8 mouse cellular contexts compared by ENCODE assay signal in the genomic region with DNA sequence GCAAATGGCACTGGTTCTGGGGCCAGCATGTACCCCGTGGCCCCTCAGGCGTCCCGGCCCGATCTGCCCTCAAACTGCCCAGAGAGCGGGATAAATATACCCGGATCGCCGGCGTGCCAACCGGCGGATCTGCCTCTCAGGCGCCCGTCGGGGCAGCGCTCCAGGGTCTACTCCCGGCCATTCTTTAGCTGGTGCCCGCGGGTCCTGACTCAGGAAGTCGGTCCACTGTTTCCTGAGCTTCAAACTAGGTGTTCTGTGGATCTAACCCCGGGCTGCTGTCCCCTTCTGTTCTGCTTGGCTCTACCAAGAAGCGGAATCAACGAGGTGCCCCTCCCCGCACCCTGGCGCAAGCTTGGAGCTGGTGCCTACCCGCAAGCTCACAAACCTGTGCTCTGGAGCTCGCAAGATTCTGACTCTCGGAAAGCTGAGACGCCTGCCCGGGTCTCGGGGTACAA. TPM values are rescaled to one million over a fixed set of nuclear protein-coding genes. Genes with fewer than 3 reads are reported as not detected.
DNase-seq lines count a peak whose midpoint lies in the region; ATAC-seq and TF ChIP-seq lines count a peak whose summit lies in the region.

No protein-coding gene starts in this region.

- peak; percentile 11; the same call in 1 of the 2 replicates for ATAC-seq in intestine, embryonic 15.5 days
- ATAC-seq in midbrain, postnatal 0 days (ENCODE audit: low FRiP score): no peak

- TF ChIP-seq POLR2A in kidney, adult 2 months (IDR thresholded peaks at IDR 0.05; ENCODE audit: low read depth, low read length): no peak

- no peak overlapping the region for H3K27ac ChIP-seq in kidney, adult 2 months (ENCODE audit: insufficient read depth, low read depth, low read length)
- peak overlapping the region; percentile 97 for H3K27ac ChIP-seq in gastrocnemius, adult 2 months
- no peak overlapping the region for H3K27ac ChIP-seq in intestine, embryonic 15.5 days
- peak overlapping the region; percentile 65 for H3K27ac ChIP-seq in midbrain, postnatal 0 days (ENCODE audit: low read depth, low read length)

- no peak for DNase-seq in kidney, adult 2 months
- no peak for DNase-seq in kidney, adult 9 months
- DNase-seq in gastrocnemius, adult 2 months: peak; percentile 90
- DNase-seq in midbrain, postnatal 0 days (ENCODE audit: low spot score): no peak
- DNase-seq in urinary bladder, postnatal 25 days (ENCODE audit: low spot score): no peak
- DNase-seq in spleen, postnatal 10 days (ENCODE audit: low spot score in 2 of 2): no peak
- no peak for DNase-seq in cerebellum, adult 9-11 months

- no peak for TF ChIP-seq CTCF in kidney, adult 2 months (conservative IDR thresholded peaks at IDR 0.05; ENCODE audit: insufficient read depth, insufficient read length, low read depth, low read length)
- no peak for TF ChIP-seq CTCF in gastrocnemius, adult 2 months (IDR thresholded peaks at IDR 0.05)
- no peak for TF ChIP-seq CTCF in midbrain, postnatal 0 days (IDR thresholded peaks at IDR 0.05)

- peak overlapping the region; percentile 97 for H3K4me2 ChIP-seq in intestine, embryonic 15.5 days (replicated peaks)
- H3K4me2 ChIP-seq in midbrain, postnatal 0 days (ENCODE audit: low read depth, low read length, poor library complexity, severe bottlenecking): peak overlapping the region; percentile 62

- peak overlapping the region; percentile 53 for H3K9ac ChIP-seq in intestine, embryonic 15.5 days
- peak overlapping the region; percentile 60 for H3K9ac ChIP-seq in midbrain, postnatal 0 days (replicated peaks; ENCODE audit: low read length, poor library complexity, severe bottlenecking)

- no peaks in the 10 kb centered on the region for H3K9me3 ChIP-seq in intestine, embryonic 15.5 days
- H3K9me3 ChIP-seq in midbrain, postnatal 0 days (ENCODE audit: low read length): no peaks in the 10 kb centered on the region

- intact Hi-C loops in gastrocnemius, adult 2 months (cut with DNase I): no loop called here

- H3K27me3 ChIP-seq in kidney, adult 2 months (replicated peaks; ENCODE audit: control insufficient read depth, insufficient read depth, low read length): no peaks in the 10 kb centered on the region
- H3K27me3 ChIP-seq in intestine, embryonic 15.5 days (replicated peaks): peaks cover 12% of the 10 kb centered on the region
- peaks cover 7% of the 10 kb centered on the region for H3K27me3 ChIP-seq in midbrain, postnatal 0 days (ENCODE audit: insufficient read depth, low read length)

- WGBS in kidney, adult 2 months: 2% methylated on average over 30 of the region's 30 CpGs
- WGBS in intestine, embryonic 15.5 days: under 1% methylated on average over 30 of the region's 30 CpGs
- WGBS in midbrain, postnatal 0 days: under 1% methylated on average over 30 of the region's 30 CpGs

- H3K4me3 ChIP-seq in kidney, adult 2 months (ENCODE audit: insufficient read depth, low read depth, low read length): peak overlapping the region; percentile 38
- peak overlapping the region; percentile 84 for H3K4me3 ChIP-seq in gastrocnemius, adult 2 months
- H3K4me3 ChIP-seq in intestine, embryonic 15.5 days (replicated peaks): peak overlapping the region; percentile 43
- peak overlapping the region; percentile 41 for H3K4me3 ChIP-seq in midbrain, postnatal 0 days (ENCODE audit: low read depth, low read length)

- H3K4me1 ChIP-seq in kidney, adult 2 months (ENCODE audit: control insufficient read depth, insufficient read depth, low read length): peaks cover 8% of the 10 kb centered on the region; the same call in 1 of the 2 replicates
- peaks cover 23% of the 10 kb centered on the region for H3K4me1 ChIP-seq in intestine, embryonic 15.5 days (replicated peaks)
- H3K4me1 ChIP-seq in midbrain, postnatal 0 days (ENCODE audit: insufficient read depth, low read length): peaks cover 5% of the 10 kb centered on the region

- H3K36me3 ChIP-seq in kidney, adult 2 months (ENCODE audit: control insufficient read depth, insufficient read depth, low read length): no peaks in the 10 kb centered on the region
- no peaks in the 10 kb centered on the region for H3K36me3 ChIP-seq in intestine, embryonic 15.5 days
- no peaks in the 10 kb centered on the region for H3K36me3 ChIP-seq in midbrain, postnatal 0 days (ENCODE audit: insufficient read depth, low read length)

RNA-seq across cellular contexts. Expression of a gene that starts 2.6 kb away (rescaled TPM):
- polyA plus RNA-seq in kidney, adult 2 months (2012; rRNA removed): 77.9 and 139 TPM in 2 replicates
- total RNA-seq in gastrocnemius, adult 2 months (2021): 10 to 100 TPM; 60.8 to 94.7 TPM
- 8.4 and 16.0 TPM in 2 replicates for polyA plus RNA-seq in intestine, embryonic 15.5 days (2015; fragmentation: Nextera tagmentation; extraction: Ambion mirVana)
- total RNA-seq in midbrain, postnatal 0 days (2014; rRNA removed): 70.0 and 94.5 TPM in 2 replicates
- 37.6 and 44.6 TPM in 2 replicates for polyA plus RNA-seq in midbrain, postnatal 0 days (2015; fragmentation: Nextera tagmentation; extraction: Ambion mirVana)

RNA-seq across cellular contexts. Expression of a gene that starts 12.7 kb away (rescaled TPM):
- 0.09 and 0.22 TPM in 2 replicates for polyA plus RNA-seq in kidney, adult 2 months (2012; rRNA removed)
- total RNA-seq in gastrocnemius, adult 2 months (2021): not detected
- polyA plus RNA-seq in intestine, embryonic 15.5 days (2015; fragmentation: Nextera tagmentation; extraction: Ambion mirVana): 0.82 and 1.9 TPM in 2 replicates
- total RNA-seq in midbrain, postnatal 0 days (2014; rRNA removed): 0.52 and 0.55 TPM in 2 replicates
- 2.3 and 2.6 TPM in 2 replicates for polyA plus RNA-seq in midbrain, postnatal 0 days (2015; fragmentation: Nextera tagmentation; extraction: Ambion mirVana)

RNA-seq across cellular contexts. Expression of a gene that starts 31.6 kb away (rescaled TPM):
- 356 and 366 TPM in 2 replicates for polyA plus RNA-seq in kidney, adult 2 months (2012; rRNA removed)
- total RNA-seq in gastrocnemius, adult 2 months (2021): 10 to 100 TPM; 59.9 to 77.7 TPM
- polyA plus RNA-seq in intestine, embryonic 15.5 days (2015; fragmentation: Nextera tagmentation; extraction: Ambion mirVana): 334 and 335 TPM in 2 replicates
- 224 and 241 TPM in 2 replicates for total RNA-seq in midbrain, postnatal 0 days (2014; rRNA removed)
- 260 and 264 TPM in 2 replicates for polyA plus RNA-seq in midbrain, postnatal 0 days (2015; fragmentation: Nextera tagmentation; extraction: Ambion mirVana)

RNA-seq across cellular contexts. Expression of a gene that starts 43.5 kb away (rescaled TPM):
- 39.1 and 45.5 TPM in 2 replicates for polyA plus RNA-seq in kidney, adult 2 months (2012; rRNA removed)
- 1 to 10 TPM; 6.3 to 9.2 TPM for total RNA-seq in gastrocnemius, adult 2 months (2021)
- 8.9 and 11.2 TPM in 2 replicates for polyA plus RNA-seq in intestine, embryonic 15.5 days (2015; fragmentation: Nextera tagmentation; extraction: Ambion mirVana)
- total RNA-seq in midbrain, postnatal 0 days (2014; rRNA removed): 115 and 120 TPM in 2 replicates
- 13.5 and 14.1 TPM in 2 replicates for polyA plus RNA-seq in midbrain, postnatal 0 days (2015; fragmentation: Nextera tagmentation; extraction: Ambion mirVana)

RNA-seq across cellular contexts. Expression of a gene that starts 57.7 kb away (rescaled TPM):
- polyA plus RNA-seq in kidney, adult 2 months (2012; rRNA removed): 63.3 and 78.8 TPM in 2 replicates
- 10 to 100 TPM; 11.2 to 17.9 TPM for total RNA-seq in gastrocnemius, adult 2 months (2021)
- 34.7 and 37.5 TPM in 2 replicates for polyA plus RNA-seq in intestine, embryonic 15.5 days (2015; fragmentation: Nextera tagmentation; extraction: Ambion mirVana)
- total RNA-seq in midbrain, postnatal 0 days (2014; rRNA removed): 5.7 and 16.7 TPM in 2 replicates
- polyA plus RNA-seq in midbrain, postnatal 0 days (2015; fragmentation: Nextera tagmentation; extraction: Ambion mirVana): 4.0 and 5.1 TPM in 2 replicates

Comparison
In these comparisons a context has a peak if more than half of its experiments do, and no peak if none do; other contexts are left out.
1. H3K27ac ChIP-seq: peak in gastrocnemius, adult 2 months (single experiment) and midbrain, postnatal 0 days (single experiment); none in kidney, adult 2 months (single experiment) and intestine, embryonic 15.5 days (single experiment).
2. Peak in every context shown above with its lines, with median percentiles within 50 percentile points of each other: H3K4me3 ChIP-seq.